Mouse (Mus musculus): ENCODE data around the gene Sema3f. TPM values are rescaled to one million over a fixed set of nuclear protein-coding genes. Genes with fewer than 3 reads are reported as not detected.

The Sema3f gene
- polyA plus RNA-seq, 1 experiment = 1.4 TPM

DNA sequence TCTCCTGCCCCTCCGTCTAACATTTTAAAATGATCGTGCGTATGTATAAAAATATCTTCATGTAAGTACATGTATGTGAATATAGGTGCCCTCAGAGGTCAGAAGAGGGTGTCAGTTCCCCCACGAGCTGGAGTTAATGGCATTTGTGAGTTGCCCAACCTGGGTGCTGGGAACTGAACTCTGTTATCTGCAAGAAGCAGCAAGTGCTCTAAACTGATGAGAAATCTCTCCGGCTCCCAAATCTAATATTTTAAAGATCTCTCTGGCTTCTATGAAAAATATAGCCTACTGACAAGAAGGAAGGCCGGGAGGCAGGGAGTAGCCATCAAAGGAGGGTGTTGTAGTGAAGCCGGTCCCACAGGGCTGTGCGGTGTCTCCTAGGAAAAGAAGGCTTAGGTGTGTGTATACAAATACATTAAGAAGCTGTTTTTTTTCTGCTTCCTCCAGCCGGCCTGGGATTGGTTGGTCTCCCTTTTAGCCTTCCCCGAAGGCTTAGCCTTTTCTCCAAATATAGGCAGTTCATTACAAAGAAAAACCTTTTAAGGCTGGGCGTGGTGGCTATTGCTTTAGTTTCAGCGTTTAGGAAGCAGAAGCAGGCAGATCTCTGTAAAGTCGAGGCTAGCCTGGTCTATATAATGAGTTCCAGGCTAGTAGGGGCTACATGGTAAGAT lies 66.6 kb downstream of the Sema3f start:
- Histone ChIP-seq H3K4me2 (ENCODE audit: low read depth) (peak overlapping the region; percentile 96), H3ac (ENCODE audit: control insufficient read depth, insufficient read length) (no peak overlapping the region), H3K36me3 (ENCODE audit: control insufficient read depth, insufficient read depth) (no peaks in the 10 kb centered on the region), H3K27me3 (ENCODE audit: control insufficient read depth, insufficient read depth, insufficient read length) (no peaks in the 10 kb centered on the region), H3K4me3 (peak overlapping the region; percentile 26), H3K79me2 (ENCODE audit: control insufficient read depth, insufficient read depth) (no peaks in the 10 kb centered on the region)
- TF ChIP-seq TCF3 (IDR thresholded peaks at IDR 0.05; ENCODE audit: insufficient read length, low read depth) (no peak), TCF12 (IDR thresholded peaks at IDR 0.05; ENCODE audit: insufficient read depth, poor library complexity, severe bottlenecking) (no peak), REST (IDR thresholded peaks at IDR 0.05; ENCODE audit: insufficient read depth, insufficient read length) (no peak), POLR2AphosphoS2 (IDR thresholded peaks at IDR 0.05; ENCODE audit: insufficient read length, low read depth) (no peak), CEBPB (IDR thresholded peaks at IDR 0.05; ENCODE audit: insufficient read depth, poor library complexity, severe bottlenecking) (no peak), MAX (IDR thresholded peaks at IDR 0.05; ENCODE audit: low read depth) (no peak), POLR2A (IDR thresholded peaks at IDR 0.05; ENCODE audit: insufficient read length, low read depth) (no peak), E2F4 (IDR thresholded peaks at IDR 0.05; ENCODE audit: insufficient read depth) (no peak), SRF (IDR thresholded peaks at IDR 0.05; ENCODE audit: control insufficient read depth, insufficient read length, low read depth) (no peak), MYOG (IDR thresholded peaks at IDR 0.05; ENCODE audit: control insufficient read depth in 1 of 3, insufficient read depth in 1 of 3, insufficient read length in 2 of 3, low read depth in 2 of 3) (no peak), MYOD1 (IDR thresholded peaks at IDR 0.05; ENCODE audit: control insufficient read depth in 1 of 3, insufficient read length in 2 of 3, low read depth in 2 of 3) (no peak), USF1 (IDR thresholded peaks at IDR 0.05; ENCODE audit: low read depth) (no peak)

DNA sequence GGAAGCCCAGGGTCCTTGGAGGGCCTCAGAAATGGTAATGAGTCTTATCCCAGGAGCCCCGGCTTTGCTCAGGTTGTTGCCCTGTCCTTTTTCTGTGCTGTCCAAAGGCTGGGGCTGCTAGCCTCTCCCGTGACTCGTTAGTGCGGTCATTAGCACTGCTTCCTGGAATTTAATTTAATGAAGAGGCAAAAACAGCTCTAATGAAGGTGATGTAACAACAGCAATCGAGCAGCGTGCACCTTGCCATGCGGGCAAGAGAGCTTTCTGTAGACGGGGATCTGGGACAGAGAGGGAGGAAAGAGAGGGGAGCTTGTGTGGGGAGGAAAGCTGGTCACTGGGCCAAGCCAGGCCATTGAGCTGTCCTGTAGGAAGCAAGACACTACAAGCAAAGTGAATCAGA lies 68.6 kb downstream of the Sema3f start:
- Histone ChIP-seq H3K36me3 (ENCODE audit: control insufficient read depth, insufficient read depth) (no peaks in the 10 kb centered on the region), H3ac (ENCODE audit: control insufficient read depth, insufficient read length) (no peak overlapping the region), H3K4me2 (ENCODE audit: low read depth) (no peak overlapping the region), H3K27me3 (ENCODE audit: control insufficient read depth, insufficient read depth, insufficient read length) (no peaks in the 10 kb centered on the region), H3K79me2 (ENCODE audit: control insufficient read depth, insufficient read depth) (no peaks in the 10 kb centered on the region), H3K4me3 (no peak overlapping the region)
- TF ChIP-seq USF1 (IDR thresholded peaks at IDR 0.05; ENCODE audit: low read depth) (no peak), REST (IDR thresholded peaks at IDR 0.05; ENCODE audit: insufficient read depth, insufficient read length) (no peak), E2F4 (IDR thresholded peaks at IDR 0.05; ENCODE audit: insufficient read depth) (no peak), POLR2A (IDR thresholded peaks at IDR 0.05; ENCODE audit: insufficient read length, low read depth) (no peak), TCF3 (IDR thresholded peaks at IDR 0.05; ENCODE audit: insufficient read length, low read depth) (no peak), MAX (IDR thresholded peaks at IDR 0.05; ENCODE audit: low read depth) (no peak), MYOD1 (IDR thresholded peaks at IDR 0.05; ENCODE audit: control insufficient read depth in 1 of 3, insufficient read length in 2 of 3, low read depth in 2 of 3) (no peak), MYOG (IDR thresholded peaks at IDR 0.05; ENCODE audit: control insufficient read depth in 1 of 3, insufficient read depth in 1 of 3, insufficient read length in 2 of 3, low read depth in 2 of 3) (no peak), CEBPB (IDR thresholded peaks at IDR 0.05; ENCODE audit: insufficient read depth, poor library complexity, severe bottlenecking) (no peak)

DNA sequence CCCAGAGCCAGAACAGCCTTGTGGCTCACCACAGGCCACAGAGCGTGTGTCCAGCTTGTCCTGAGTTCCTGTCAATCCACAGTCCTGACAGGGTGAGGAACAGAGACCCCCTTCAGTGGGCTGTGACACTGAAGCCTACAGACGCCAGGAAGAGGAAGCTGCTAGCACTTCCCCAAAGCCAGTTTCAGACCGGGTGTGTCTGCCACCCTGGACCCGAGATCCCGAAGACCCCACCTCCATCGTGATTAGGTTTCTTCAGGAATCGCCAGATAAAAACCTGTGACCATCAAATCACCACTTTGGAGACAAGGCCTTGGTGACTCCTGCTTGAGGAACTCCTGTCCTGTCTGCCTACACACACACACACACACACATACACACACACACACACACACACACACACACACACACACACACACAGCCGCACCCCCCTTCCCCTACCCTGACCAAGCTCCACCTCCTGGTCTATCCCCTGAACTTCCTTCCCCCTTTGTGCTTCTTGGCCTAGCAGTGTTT lies 70.0 kb downstream of the Sema3f start:
- Histone ChIP-seq H3K79me2 (ENCODE audit: control insufficient read depth, insufficient read depth) (no peaks in the 10 kb centered on the region), H3K4me2 (ENCODE audit: low read depth) (no peak overlapping the region), H3ac (ENCODE audit: control insufficient read depth, insufficient read length) (no peak overlapping the region), H3K36me3 (ENCODE audit: control insufficient read depth, insufficient read depth) (no peaks in the 10 kb centered on the region), H3K27me3 (ENCODE audit: control insufficient read depth, insufficient read depth, insufficient read length) (no peaks in the 10 kb centered on the region), H3K4me3 (no peak overlapping the region)
- TF ChIP-seq MYOG (IDR thresholded peaks at IDR 0.05; ENCODE audit: control insufficient read depth in 1 of 3, insufficient read depth in 1 of 3, insufficient read length in 2 of 3, low read depth in 2 of 3) (peak in 1 of 3 experiments; percentile 33), MAX (IDR thresholded peaks at IDR 0.05; ENCODE audit: low read depth) (no peak)

DNA sequence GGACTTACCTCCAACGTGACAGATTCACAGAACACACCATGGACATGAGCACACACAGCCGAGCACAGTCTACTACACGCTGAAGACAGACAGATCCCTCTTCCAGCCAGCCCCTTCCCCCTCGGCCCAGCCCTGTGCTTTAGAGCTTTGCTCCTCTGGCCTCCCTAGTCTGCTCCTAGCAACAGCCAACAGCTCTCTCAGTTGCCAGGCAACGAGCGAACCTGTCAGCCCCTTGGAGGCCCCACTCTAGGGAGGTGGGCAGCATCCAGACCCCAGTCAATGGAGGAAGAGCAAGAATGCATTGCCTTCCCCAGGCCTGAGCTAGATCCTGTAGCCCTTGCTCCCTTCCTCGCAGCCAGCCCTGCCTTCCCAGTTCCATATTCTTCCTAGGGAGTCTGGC lies 73.2 kb downstream of the Sema3f start:
- H3K36me3 ChIP-seq (ENCODE audit: control insufficient read depth, insufficient read depth) = no peaks in the 10 kb centered on the region
- H3ac ChIP-seq (ENCODE audit: control insufficient read depth, insufficient read length) = no peak overlapping the region
- H3K4me3 ChIP-seq = no peak overlapping the region
- TF ChIP-seq MYOD1 (IDR thresholded peaks at IDR 0.05; ENCODE audit: control insufficient read depth in 1 of 3, insufficient read length in 2 of 3, low read depth in 2 of 3) (no peak), SRF (IDR thresholded peaks at IDR 0.05; ENCODE audit: control insufficient read depth, insufficient read length, low read depth) (no peak), USF1 (IDR thresholded peaks at IDR 0.05; ENCODE audit: low read depth) (no peak)
- peaks cover 29% of the 10 kb centered on the region for H3K79me2 ChIP-seq (ENCODE audit: control insufficient read depth, insufficient read depth)
- H3K27me3 ChIP-seq (ENCODE audit: control insufficient read depth, insufficient read depth, insufficient read length) = no peaks in the 10 kb centered on the region
- no peak overlapping the region for H3K4me2 ChIP-seq (ENCODE audit: low read depth)

DNA sequence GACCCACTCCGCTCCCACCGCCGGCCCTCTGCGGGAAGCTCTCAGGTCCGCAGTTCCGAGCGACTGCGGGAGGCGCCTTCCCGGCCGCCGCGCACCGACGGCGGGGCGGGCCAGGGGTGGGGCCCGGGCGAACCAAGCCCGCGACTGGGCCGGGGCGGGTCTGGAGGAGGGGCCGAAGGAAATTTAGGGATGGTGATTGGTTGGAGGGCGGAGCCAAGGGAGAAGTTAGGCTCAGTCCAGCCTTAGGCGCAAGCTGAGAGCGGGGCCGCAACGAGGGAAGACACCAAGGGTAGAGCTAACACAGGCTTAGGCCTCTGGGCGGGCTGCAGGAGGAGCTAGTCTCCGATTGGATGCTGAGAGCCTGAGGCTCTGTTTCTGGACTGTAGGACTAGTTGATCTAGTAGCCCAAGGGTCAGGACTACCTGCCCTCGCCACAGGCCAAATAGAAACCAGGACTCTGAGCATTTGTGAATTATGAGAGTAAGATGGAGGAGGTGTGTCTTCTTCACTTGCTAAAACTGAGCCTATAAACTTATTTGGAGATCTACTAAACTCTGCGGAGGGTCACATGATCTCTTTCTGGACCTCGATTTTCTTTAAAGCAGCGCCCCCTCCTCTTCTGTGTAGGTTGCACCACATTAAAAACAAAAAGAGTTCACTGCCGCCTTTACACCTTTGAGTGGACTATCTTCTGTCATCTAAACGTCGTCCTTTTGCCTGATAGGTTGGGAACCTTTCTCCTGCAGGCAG lies 74.8 kb downstream of the Sema3f start, which contains the start of gene Gnai2:
Gene Gnai2, minus strand, starts transcription at position 89 of the 750 bp plus-strand sequence.
- H3K36me3 ChIP-seq (ENCODE audit: control insufficient read depth, insufficient read depth) = no peaks in the 10 kb centered on the region
- H3K4me2 ChIP-seq (ENCODE audit: low read depth) = peak within 1 kb of the TSS; percentile 75
- H3K27me3 ChIP-seq (ENCODE audit: control insufficient read depth, insufficient read depth, insufficient read length) = no peaks in the 10 kb centered on the region
- peaks cover 45% of the 10 kb centered on the region for H3K79me2 ChIP-seq (ENCODE audit: control insufficient read depth, insufficient read depth)
- H3K4me3 ChIP-seq = peak within 1 kb of the TSS; percentile 97
- TF ChIP-seq POLR2A (IDR thresholded peaks at IDR 0.05; ENCODE audit: insufficient read length, low read depth) (peak; percentile 83), USF1 (IDR thresholded peaks at IDR 0.05; ENCODE audit: low read depth) (peak; percentile 69), POLR2AphosphoS2 (IDR thresholded peaks at IDR 0.05; ENCODE audit: insufficient read length, low read depth) (peak; percentile 74), CEBPB (IDR thresholded peaks at IDR 0.05; ENCODE audit: insufficient read depth, poor library complexity, severe bottlenecking) (no peak), REST (IDR thresholded peaks at IDR 0.05; ENCODE audit: insufficient read depth, insufficient read length) (no peak)
- peak within 1 kb of the TSS; percentile 81 for H3ac ChIP-seq (ENCODE audit: control insufficient read depth, insufficient read length)

All from myocyte (in vitro differentiated cells).